Mouse (Mus musculus): ENCODE results near the gene Acap2.

DNA sequence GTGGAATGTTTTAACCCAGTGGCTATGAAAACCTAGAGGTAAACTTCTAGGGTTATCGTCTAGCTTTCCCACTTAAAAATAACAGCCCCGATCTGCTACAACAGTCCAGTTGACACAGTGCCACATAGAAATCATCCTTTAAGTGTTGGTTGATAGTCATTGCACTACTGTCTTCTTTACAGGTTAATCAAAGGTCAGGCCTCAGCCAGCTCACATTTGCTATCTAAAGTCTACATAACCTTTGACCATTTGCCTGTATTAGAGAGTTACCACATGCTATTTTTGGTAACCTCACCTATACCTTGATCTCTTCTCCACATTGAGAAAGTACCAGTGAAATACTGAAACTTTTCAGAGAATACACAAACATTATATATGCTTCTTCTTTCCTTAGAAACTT lies 659 bp upstream of the Acap2 start:
- TF ChIP-seq CTCF (IDR thresholded peaks at IDR 0.05; ENCODE audit: low read depth, low read length) (no peak), POLR2A (IDR thresholded peaks at IDR 0.05; ENCODE audit: extremely low read depth, insufficient read depth, low read length) (no peak)

Data from liver, adult 2 months (tissue).